Mouse (Mus musculus): ENCODE measurements around the gene S100a2. TPM values are rescaled to one million over a fixed set of nuclear protein-coding genes. Genes with fewer than 3 reads are reported as not detected.

The S100a2 gene
- polyA plus RNA-seq, 1 experiment from 2014 or later: not detected

- DNase-seq (ENCODE audit: low spot score): peak; percentile 51
- H3K4me3 ChIP-seq (ENCODE audit: low read depth, low read length): no peak overlapping the region
These were observed 3.1 kb upstream of the S100a2 start for GRCm38 (mm10) chr3:90586906-90587305.

GRCm38 (mm10) chr3:90587361-90588101 lies 2.5 kb upstream of the S100a2 start:
- Histone ChIP-seq H3K27me3 (ENCODE audit: control insufficient read depth, insufficient read depth, low read length) (no peaks in the 10 kb centered on the region), H3K27ac (ENCODE audit: low read depth, low read length) (no peak overlapping the region), H3K4me1 (replicated peaks; ENCODE audit: control insufficient read depth, insufficient read depth, low read length) (no peaks in the 10 kb centered on the region), H3K9me3 (ENCODE audit: control insufficient read depth, low read length) (no peaks in the 10 kb centered on the region), H3K4me3 (ENCODE audit: low read depth, low read length) (no peak overlapping the region), H3K36me3 (ENCODE audit: control insufficient read depth, insufficient read depth, low read length) (no peaks in the 10 kb centered on the region), H3K9ac (ENCODE audit: low read length) (no peak overlapping the region), H3K4me2 (ENCODE audit: low read depth, low read length, severe bottlenecking) (no peak overlapping the region)
- WGBS: 92% methylated on average over 14 of the region's 14 CpGs
- DNase-seq (ENCODE audit: low spot score): peak; percentile 44
- no peak for ATAC-seq (replicated peaks; ENCODE audit: low FRiP score)

More at GRCm38 (mm10) chr3:90586906-90587305, 3.1 kb upstream of the S100a2 start:
- Histone ChIP-seq H3K4me1 (replicated peaks; ENCODE audit: control insufficient read depth, insufficient read depth, low read length) (no peaks in the 10 kb centered on the region), H3K9me3 (ENCODE audit: control insufficient read depth, low read length) (no peaks in the 10 kb centered on the region), H3K36me3 (ENCODE audit: control insufficient read depth, insufficient read depth, low read length) (no peaks in the 10 kb centered on the region), H3K4me2 (ENCODE audit: low read depth, low read length, severe bottlenecking) (no peak overlapping the region), H3K27ac (ENCODE audit: low read depth, low read length) (no peak overlapping the region), H3K27me3 (ENCODE audit: control insufficient read depth, insufficient read depth, low read length) (no peaks in the 10 kb centered on the region), H3K9ac (ENCODE audit: low read length) (no peak overlapping the region)
- ATAC-seq (replicated peaks; ENCODE audit: low FRiP score): no peak
- WGBS: 69% methylated on average over 10 of the region's 10 CpGs

- Histone ChIP-seq H3K4me3 (ENCODE audit: low read depth, low read length) (no peak overlapping the region), H3K4me2 (ENCODE audit: low read depth, low read length, severe bottlenecking) (no peak overlapping the region), H3K27ac (ENCODE audit: low read depth, low read length) (no peak overlapping the region), H3K36me3 (ENCODE audit: control insufficient read depth, insufficient read depth, low read length) (no peaks in the 10 kb centered on the region), H3K9ac (ENCODE audit: low read length) (no peak overlapping the region), H3K27me3 (ENCODE audit: control insufficient read depth, insufficient read depth, low read length) (no peaks in the 10 kb centered on the region), H3K4me1 (replicated peaks; ENCODE audit: control insufficient read depth, insufficient read depth, low read length) (no peaks in the 10 kb centered on the region), H3K9me3 (ENCODE audit: control insufficient read depth, low read length) (no peaks in the 10 kb centered on the region)
- no peak for ATAC-seq (replicated peaks; ENCODE audit: low FRiP score)
- 86% methylated on average over 6 of the region's 6 CpGs for WGBS
- no peak for DNase-seq (ENCODE audit: low spot score)
These were observed 657 bp upstream of the S100a2 start for GRCm38 (mm10) chr3:90589390-90589789.

GRCm38 (mm10) chr3:90594466-90594865 lies 4.4 kb downstream of the S100a2 start:
- H3K4me2 ChIP-seq (ENCODE audit: low read depth, low read length, severe bottlenecking): no peak overlapping the region
- 79% methylated on average over 1 of the region's 1 CpGs for WGBS
- no peak for ATAC-seq (replicated peaks; ENCODE audit: low FRiP score)
- no peak for DNase-seq (ENCODE audit: low spot score)
- H3K4me3 ChIP-seq (ENCODE audit: low read depth, low read length): no peak overlapping the region
- no peaks in the 10 kb centered on the region for H3K9me3 ChIP-seq (ENCODE audit: control insufficient read depth, low read length)
- no peak overlapping the region for H3K27ac ChIP-seq (ENCODE audit: low read depth, low read length)
- H3K27me3 ChIP-seq (ENCODE audit: control insufficient read depth, insufficient read depth, low read length): no peaks in the 10 kb centered on the region
- no peaks in the 10 kb centered on the region for H3K4me1 ChIP-seq (replicated peaks; ENCODE audit: control insufficient read depth, insufficient read depth, low read length)
- H3K36me3 ChIP-seq (ENCODE audit: control insufficient read depth, insufficient read depth, low read length): no peaks in the 10 kb centered on the region
- H3K9ac ChIP-seq (ENCODE audit: low read length): no peak overlapping the region

GRCm38 (mm10) chr3:90595556-90595955 lies 5.5 kb downstream of the S100a2 start:
- Histone ChIP-seq H3K36me3 (ENCODE audit: control insufficient read depth, insufficient read depth, low read length) (no peaks in the 10 kb centered on the region), H3K4me2 (ENCODE audit: low read depth, low read length, severe bottlenecking) (no peak overlapping the region), H3K9me3 (ENCODE audit: control insufficient read depth, low read length) (no peaks in the 10 kb centered on the region), H3K27ac (ENCODE audit: low read depth, low read length) (no peak overlapping the region), H3K4me3 (ENCODE audit: low read depth, low read length) (no peak overlapping the region), H3K9ac (ENCODE audit: low read length) (no peak overlapping the region), H3K27me3 (ENCODE audit: control insufficient read depth, insufficient read depth, low read length) (no peaks in the 10 kb centered on the region), H3K4me1 (replicated peaks; ENCODE audit: control insufficient read depth, insufficient read depth, low read length) (no peaks in the 10 kb centered on the region)
- WGBS: 79% methylated on average over 5 of the region's 5 CpGs
- ATAC-seq (replicated peaks; ENCODE audit: low FRiP score) (no peak), DNase-seq (ENCODE audit: low spot score) (no peak)

GRCm38 (mm10) chr3:90596810-90597209 lies 6.8 kb downstream of the S100a2 start:
- WGBS: 87% methylated on average over 6 of the region's 6 CpGs
- no peaks in the 10 kb centered on the region for H3K4me1 ChIP-seq (replicated peaks; ENCODE audit: control insufficient read depth, insufficient read depth, low read length)
- no peak overlapping the region for H3K9ac ChIP-seq (ENCODE audit: low read length)
- DNase-seq (ENCODE audit: low spot score) (no peak), ATAC-seq (replicated peaks; ENCODE audit: low FRiP score) (no peak)
- H3K4me2 ChIP-seq (ENCODE audit: low read depth, low read length, severe bottlenecking): no peak overlapping the region
- H3K4me3 ChIP-seq (ENCODE audit: low read depth, low read length): no peak overlapping the region
- H3K27ac ChIP-seq (ENCODE audit: low read depth, low read length): no peak overlapping the region
- H3K9me3 ChIP-seq (ENCODE audit: control insufficient read depth, low read length): no peaks in the 10 kb centered on the region
- H3K27me3 ChIP-seq (ENCODE audit: control insufficient read depth, insufficient read depth, low read length): no peaks in the 10 kb centered on the region
- no peaks in the 10 kb centered on the region for H3K36me3 ChIP-seq (ENCODE audit: control insufficient read depth, insufficient read depth, low read length)

GRCm38 (mm10) chr3:90597736-90598135 lies 7.7 kb downstream of the S100a2 start:
- H3K9me3 ChIP-seq (ENCODE audit: control insufficient read depth, low read length): no peaks in the 10 kb centered on the region
- H3K27me3 ChIP-seq (ENCODE audit: control insufficient read depth, insufficient read depth, low read length): no peaks in the 10 kb centered on the region
- H3K9ac ChIP-seq (ENCODE audit: low read length): no peak overlapping the region
- no peak overlapping the region for H3K4me2 ChIP-seq (ENCODE audit: low read depth, low read length, severe bottlenecking)
- H3K36me3 ChIP-seq (ENCODE audit: control insufficient read depth, insufficient read depth, low read length): no peaks in the 10 kb centered on the region
- H3K4me1 ChIP-seq (replicated peaks; ENCODE audit: control insufficient read depth, insufficient read depth, low read length): no peaks in the 10 kb centered on the region
- no peak for DNase-seq (ENCODE audit: low spot score)
- H3K27ac ChIP-seq (ENCODE audit: low read depth, low read length): no peak overlapping the region
- ATAC-seq (replicated peaks; ENCODE audit: low FRiP score): no peak
- 59% methylated on average over 6 of the region's 6 CpGs for WGBS
- H3K4me3 ChIP-seq (ENCODE audit: low read depth, low read length): no peak overlapping the region

- DNase-seq (ENCODE audit: low spot score) (no peak), ATAC-seq (replicated peaks; ENCODE audit: low FRiP score) (no peak)
- Histone ChIP-seq H3K27me3 (ENCODE audit: control insufficient read depth, insufficient read depth, low read length) (no peaks in the 10 kb centered on the region), H3K9me3 (ENCODE audit: control insufficient read depth, low read length) (no peaks in the 10 kb centered on the region), H3K4me1 (replicated peaks; ENCODE audit: control insufficient read depth, insufficient read depth, low read length) (no peaks in the 10 kb centered on the region), H3K9ac (ENCODE audit: low read length) (no peak overlapping the region), H3K4me2 (ENCODE audit: low read depth, low read length, severe bottlenecking) (no peak overlapping the region), H3K4me3 (ENCODE audit: low read depth, low read length) (no peak overlapping the region), H3K27ac (ENCODE audit: low read depth, low read length) (no peak overlapping the region), H3K36me3 (ENCODE audit: control insufficient read depth, insufficient read depth, low read length) (no peaks in the 10 kb centered on the region)
- 82% methylated on average over 4 of the region's 4 CpGs for WGBS
These were observed 8.2 kb downstream of the S100a2 start for GRCm38 (mm10) chr3:90598212-90598611.

GRCm38 (mm10) chr3:90599401-90599800 lies 9.4 kb downstream of the S100a2 start:
- no peak for ATAC-seq (replicated peaks; ENCODE audit: low FRiP score)
- Histone ChIP-seq H3K27me3 (ENCODE audit: control insufficient read depth, insufficient read depth, low read length) (no peaks in the 10 kb centered on the region), H3K4me1 (replicated peaks; ENCODE audit: control insufficient read depth, insufficient read depth, low read length) (no peaks in the 10 kb centered on the region; the same call in 1 of the 2 replicates), H3K4me3 (ENCODE audit: low read depth, low read length) (no peak overlapping the region), H3K9me3 (ENCODE audit: control insufficient read depth, low read length) (no peaks in the 10 kb centered on the region), H3K27ac (ENCODE audit: low read depth, low read length) (no peak overlapping the region), H3K9ac (ENCODE audit: low read length) (no peak overlapping the region), H3K36me3 (ENCODE audit: control insufficient read depth, insufficient read depth, low read length) (no peaks in the 10 kb centered on the region), H3K4me2 (ENCODE audit: low read depth, low read length, severe bottlenecking) (no peak overlapping the region)
- no peak for DNase-seq (ENCODE audit: low spot score)
- 76% methylated on average over 3 of the region's 3 CpGs for WGBS
